Mouse (Mus musculus): ENCODE data around the gene 3110040M04Rik.

The 3110040M04Rik gene

GRCm38 (mm10) chr1:151233756-151234155 lies 29.8 kb downstream of the 3110040M04Rik start:
- no peak for DNase-seq (ENCODE audit: low spot score in 2 of 2)

GRCm38 (mm10) chr1:151235574-151235973 lies 31.7 kb downstream of the 3110040M04Rik start:
- DNase-seq (ENCODE audit: low spot score in 2 of 2): no peak

- DNase-seq (ENCODE audit: low spot score in 2 of 2): peak in 1 of 2 experiments; percentile 6
Observed at GRCm38 (mm10) chr1:151236141-151236930, 32.4 kb downstream of the 3110040M04Rik start.

- no peak for DNase-seq (ENCODE audit: low spot score in 2 of 2)
Observed at GRCm38 (mm10) chr1:151237780-151238179, 33.9 kb downstream of the 3110040M04Rik start.

GRCm38 (mm10) chr1:151243332-151243731 lies 39.4 kb downstream of the 3110040M04Rik start:
- DNase-seq (ENCODE audit: low spot score in 2 of 2): no peak

- DNase-seq (ENCODE audit: low spot score in 2 of 2): no peak
Observed at GRCm38 (mm10) chr1:151244013-151244412, 40.1 kb downstream of the 3110040M04Rik start.

- no peak for DNase-seq (ENCODE audit: low spot score in 2 of 2)
Observed at GRCm38 (mm10) chr1:151244761-151245160, 40.8 kb downstream of the 3110040M04Rik start.

GRCm38 (mm10) chr1:151245165-151245564 lies 41.2 kb downstream of the 3110040M04Rik start:
- DNase-seq (ENCODE audit: low spot score in 2 of 2): no peak

- no peak for DNase-seq (ENCODE audit: low spot score in 2 of 2)
Observed at GRCm38 (mm10) chr1:151245846-151246245, 41.9 kb downstream of the 3110040M04Rik start.

GRCm38 (mm10) chr1:151250109-151250508 lies 46.2 kb downstream of the 3110040M04Rik start:
- DNase-seq (ENCODE audit: low spot score in 2 of 2): no peak

- DNase-seq (ENCODE audit: low spot score in 2 of 2): peak; percentile 50 to 65
Observed at GRCm38 (mm10) chr1:151250529-151251193, 46.7 kb downstream of the 3110040M04Rik start.

- DNase-seq (ENCODE audit: low spot score in 2 of 2): no peak
Observed at GRCm38 (mm10) chr1:151251194-151252010, 47.5 kb downstream of the 3110040M04Rik start.

Measured in right cerebral cortex, postnatal 36 days (tissue).